Mouse (Mus musculus) CD8-positive naive resting alpha-beta T cell, adult 2 months (primary cell): ENCODE data around the gene Rab5if.
"Not testable (repeated sequence)": the region's sequence is repeated elsewhere in the genome, so short reads cannot be mapped to it uniquely, and the experiment has no call there.

Source experiments
- DNase-seq, 2 experiments: peaks; one replicate each; pipeline ENCODE4 v3.0.0; 2022; ENCODE audit warnings: low read depth in 2 of 2, low spot score in 2 of 2

Gene Rab5if

GRCm38 (mm10) chr2:156886084-156886631, 23.2 kb downstream of the Rab5if start:
- no peak for DNase-seq

GRCm38 (mm10) chr2:156887017-156887416, 24.1 kb downstream of the Rab5if start, which contains the start of gene Sla2:
Sla2 (minus strand) TSS chr2:156887192.
- peak; percentile 59 to 74 for DNase-seq

- no peak for DNase-seq
These were observed 25.6 kb downstream of the Rab5if start for GRCm38 (mm10) chr2:156888490-156888889.

GRCm38 (mm10) chr2:156892240-156892639, 29.3 kb downstream of the Rab5if start:
- no peak for DNase-seq

GRCm38 (mm10) chr2:156892821-156893220, 29.9 kb downstream of the Rab5if start:
- no peak for DNase-seq

- no peak for DNase-seq
These were observed 31.8 kb downstream of the Rab5if start for GRCm38 (mm10) chr2:156894496-156895265.

GRCm38 (mm10) chr2:156896384-156896914, 33.5 kb downstream of the Rab5if start:
- no peak for DNase-seq

GRCm38 (mm10) chr2:156897034-156897433, 34.1 kb downstream of the Rab5if start:
- no peak for DNase-seq

GRCm38 (mm10) chr2:156898374-156898773, 35.4 kb downstream of the Rab5if start:
- DNase-seq = no peak

GRCm38 (mm10) chr2:156899184-156899583, 36.3 kb downstream of the Rab5if start:
- DNase-seq = no peak

- DNase-seq = no peak
These were observed 38.4 kb downstream of the Rab5if start for GRCm38 (mm10) chr2:156901344-156901743.

GRCm38 (mm10) chr2:156901883-156902282, 39.0 kb downstream of the Rab5if start:
- DNase-seq = no peak

GRCm38 (mm10) chr2:156902411-156902810, 39.5 kb downstream of the Rab5if start:
- not testable (repeated sequence) for DNase-seq

- no peak for DNase-seq
These were observed 40.4 kb downstream of the Rab5if start for GRCm38 (mm10) chr2:156903367-156903766.

- no peak for DNase-seq
These were observed 42.2 kb downstream of the Rab5if start for GRCm38 (mm10) chr2:156904976-156905717.

- not testable (repeated sequence) for DNase-seq
These were observed 43.0 kb downstream of the Rab5if start for GRCm38 (mm10) chr2:156905931-156906330.

- no peak for DNase-seq
These were observed 50.3 kb downstream of the Rab5if start for GRCm38 (mm10) chr2:156913191-156913590.

- no peak for DNase-seq
These were observed 52.6 kb downstream of the Rab5if start for GRCm38 (mm10) chr2:156915559-156915958.

- no peak for DNase-seq
These were observed 53.6 kb downstream of the Rab5if start for GRCm38 (mm10) chr2:156916419-156917125.

- DNase-seq = peak; percentile 11 to 33
These were observed 55.6 kb downstream of the Rab5if start for GRCm38 (mm10) chr2:156918562-156918961.

- DNase-seq = not testable (repeated sequence)
These were observed 56.3 kb downstream of the Rab5if start for GRCm38 (mm10) chr2:156919191-156919590.
